Mouse (Mus musculus): ENCODE results near the gene Ncor1.

DNA sequence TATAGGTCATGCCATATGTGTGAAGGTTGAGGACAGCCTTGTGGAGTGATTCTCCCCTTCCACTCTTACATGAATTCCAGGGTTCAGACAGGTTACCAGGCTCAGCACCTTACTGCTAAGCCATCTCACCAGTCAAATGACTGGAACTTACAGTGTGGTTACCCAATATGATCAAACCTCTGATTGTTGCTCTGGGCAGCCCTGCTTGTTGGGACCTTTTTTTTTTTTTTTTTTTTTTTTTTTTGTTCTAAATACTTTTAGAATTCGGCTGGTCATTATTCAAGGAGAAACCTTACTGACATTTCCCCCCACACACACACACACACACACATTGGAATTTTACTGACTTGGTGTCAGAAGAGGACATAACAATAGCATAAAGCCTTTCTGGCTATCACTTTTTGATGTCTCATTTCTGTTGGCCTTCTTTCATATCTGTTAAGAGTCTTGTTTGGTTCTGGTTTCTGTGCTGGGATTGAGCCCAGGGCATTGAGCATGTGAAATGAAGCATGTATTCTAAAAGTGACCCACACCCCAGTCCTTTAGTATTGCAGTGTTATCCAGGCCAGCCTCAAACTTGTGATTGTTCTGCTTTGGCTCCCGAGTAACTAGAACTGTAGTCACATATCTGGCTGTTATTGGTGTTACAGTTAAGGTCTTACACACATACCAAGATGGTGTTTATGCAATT lies 5.0 kb upstream of the Ncor1 start:
- TF ChIP-seq CTCF (IDR thresholded peaks at IDR 0.05; ENCODE audit: low read depth) (no peak), EP300 (optimal IDR thresholded peaks at IDR 0.05) (no peak)
